Mouse (Mus musculus) c-Kit-positive CD71-positive TER-119-negative erythroid progenitor cells, embryonic 14.5 days (primary cell): ENCODE results near the gene Gucy2e.

Experiments used
- DNase-seq: peaks from one replicate; pipeline ENCODE4 v3.0.0-alpha.2; 2013; ENCODE audit warnings: low read depth

Gucy2e gene

GRCm38 (mm10) chr11:69236061-69236925 is 543 bp downstream of the Gucy2e start:
- no peak for DNase-seq

GRCm38 (mm10) chr11:69235285-69236060 is 1.4 kb downstream of the Gucy2e start:
- DNase-seq, result peak; percentile 71

GRCm38 (mm10) chr11:69233141-69233540 is 3.7 kb downstream of the Gucy2e start:
- DNase-seq, result no peak

- no peak for DNase-seq
Measured at GRCm38 (mm10) chr11:69230420-69230819, 6.4 kb downstream of the Gucy2e start.

- no peak for DNase-seq
Measured at GRCm38 (mm10) chr11:69225715-69226114, 11.1 kb downstream of the Gucy2e start.

GRCm38 (mm10) chr11:69223101-69223500 is 13.7 kb downstream of the Gucy2e start:
- no peak for DNase-seq

GRCm38 (mm10) chr11:69221070-69221469 is 15.8 kb downstream of the Gucy2e start:
- DNase-seq, result no peak

- no peak for DNase-seq
Measured at GRCm38 (mm10) chr11:69218661-69219060, 18.2 kb downstream of the Gucy2e start.

- DNase-seq, result no peak
Measured at GRCm38 (mm10) chr11:69217411-69217810, 19.4 kb downstream of the Gucy2e start.

- DNase-seq, result no peak
Measured at GRCm38 (mm10) chr11:69211431-69211830, 25.4 kb downstream of the Gucy2e start.

- DNase-seq, result no peak
Measured at GRCm38 (mm10) chr11:69202469-69203230, 34.2 kb downstream of the Gucy2e start.

GRCm38 (mm10) chr11:69200231-69200630 is 36.6 kb downstream of the Gucy2e start:
- no peak for DNase-seq

GRCm38 (mm10) chr11:69199251-69199650 is 37.6 kb downstream of the Gucy2e start:
- no peak for DNase-seq

- no peak for DNase-seq
Measured at GRCm38 (mm10) chr11:69197743-69198142, 39.1 kb downstream of the Gucy2e start, which contains the start of gene Alox8. Gene Alox8, minus strand, starts transcription at chr11:69197843.

GRCm38 (mm10) chr11:69197194-69197593 is 39.6 kb downstream of the Gucy2e start:
- DNase-seq, result no peak

- DNase-seq, result no peak
Measured at GRCm38 (mm10) chr11:69196766-69197165, 40.1 kb downstream of the Gucy2e start.

GRCm38 (mm10) chr11:69192840-69193239 is 44.0 kb downstream of the Gucy2e start:
- peak; percentile 22 for DNase-seq

- no peak for DNase-seq
Measured at GRCm38 (mm10) chr11:69185936-69186335, 50.9 kb downstream of the Gucy2e start.

GRCm38 (mm10) chr11:69185031-69185430 is 51.8 kb downstream of the Gucy2e start:
- no peak for DNase-seq

GRCm38 (mm10) chr11:69180120-69180519 is 56.7 kb downstream of the Gucy2e start:
- no peak for DNase-seq

- DNase-seq, result no peak
Measured at GRCm38 (mm10) chr11:69179512-69179911, 57.3 kb downstream of the Gucy2e start.

- DNase-seq, result no peak
Measured at GRCm38 (mm10) chr11:69178525-69178924, 58.3 kb downstream of the Gucy2e start.
